Mouse (Mus musculus) embryonic facial prominence, embryonic 10.5 days (tissue): ENCODE data around the gene Sema5b. TPM values are rescaled to one million over a fixed set of nuclear protein-coding genes. Genes with fewer than 3 reads are reported as not detected.

Experiments used
- DNase-seq: peaks from one replicate; pipeline ENCODE4 v3.0.0-alpha.2; 2017; ENCODE audit warnings: low spot score
- H3K27ac ChIP-seq: fragments of 300-500 bp; sonication (generic); replicated peaks from 2 replicates; pipeline ENCODE4 v1.5.1; 2016; ENCODE audit warnings: mild to moderate bottlenecking
- H3K27me3 ChIP-seq: fragments of 300-500 bp; sonication (generic); replicated peaks from 2 replicates; pipeline ENCODE4 v1.6.1; 2016; ENCODE audit warnings: low read depth, mild to moderate bottlenecking; ENCODE audit not compliant: poor library complexity, severe bottlenecking
- H3K36me3 ChIP-seq: fragments of 300-500 bp; sonication (generic); replicated peaks from 2 replicates; pipeline ENCODE4 v1.6.1; 2016; ENCODE audit warnings: mild to moderate bottlenecking, moderate library complexity
- H3K4me1 ChIP-seq: fragments of 300-500 bp; sonication (generic); 2 replicates; pipeline ENCODE4 v1.6.1; 2016
- H3K4me3 ChIP-seq: fragments of 300-500 bp; sonication (generic); 2 replicates; pipeline ENCODE4 v1.5.1; 2016; ENCODE audit warnings: mild to moderate bottlenecking, moderate library complexity
- H3K9me3 ChIP-seq: fragments of 300-500 bp; sonication (generic); 2 replicates; pipeline ENCODE4 v1.6.1; 2016; ENCODE audit warnings: mild to moderate bottlenecking
- WGBS: fragments of 180-500 bp; shearing (Covaris S2); methylation state at CpG from one replicate; pipeline ENCODE4 v1.1.7; 2016; 5-methylcytosine and 5-hydroxymethylcytosine counted together
- polyA plus RNA-seq: library from polyadenylated mRNA; unstranded; fragments of >200 nt; fragmentation: Nextera tagmentation; extraction: Ambion mirVana; gene quantifications from 2 replicates; pipeline ENCODE4 v1.2.1, GENCODE M21; 2016

The Sema5b gene
- polyA plus RNA-seq, 1 experiment from 2014 or later, result 9.5 TPM

- WGBS, result 78% methylated on average over 8 of the region's 8 CpGs
- Histone ChIP-seq H3K4me3 (no peak overlapping the region), H3K4me1 (peaks cover 21% of the 10 kb centered on the region), H3K27me3 (no peaks in the 10 kb centered on the region), H3K27ac (no peak overlapping the region), H3K36me3 (no peaks in the 10 kb centered on the region), H3K9me3 (no peaks in the 10 kb centered on the region)
- DNase-seq, result no peak
Measured at GRCm38 (mm10) chr16:35677511-35678113, 136.7 kb downstream of the Sema5b start.

DNA sequence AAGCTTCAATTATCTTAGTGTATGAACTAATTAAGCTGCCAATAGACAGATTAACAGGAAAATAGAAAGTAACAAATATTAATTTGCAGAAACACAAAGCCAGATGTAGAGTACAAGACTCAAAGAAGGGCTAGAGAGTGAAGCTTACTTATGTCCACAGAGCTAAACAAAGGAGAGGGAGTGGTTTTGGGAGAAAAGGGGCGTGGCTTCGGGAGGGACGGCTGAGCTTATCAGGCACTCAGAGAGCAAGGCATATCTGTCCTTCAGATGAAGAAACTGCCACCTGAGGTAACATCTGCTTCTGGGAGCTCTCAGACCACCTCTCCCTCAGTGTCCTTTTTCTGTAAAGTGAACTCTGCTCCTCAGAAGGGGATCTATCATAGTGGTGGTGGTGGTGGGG, 137.5 kb downstream of the Sema5b start:
- H3K36me3 ChIP-seq, result no peaks in the 10 kb centered on the region
- H3K9me3 ChIP-seq, result no peaks in the 10 kb centered on the region
- H3K27me3 ChIP-seq, result no peaks in the 10 kb centered on the region
- DNase-seq, result no peak
- H3K27ac ChIP-seq, result no peak overlapping the region
- peaks cover 21% of the 10 kb centered on the region for H3K4me1 ChIP-seq
- WGBS, result 32% methylated on average over 3 of the region's 3 CpGs
- H3K4me3 ChIP-seq, result no peak overlapping the region

DNA sequence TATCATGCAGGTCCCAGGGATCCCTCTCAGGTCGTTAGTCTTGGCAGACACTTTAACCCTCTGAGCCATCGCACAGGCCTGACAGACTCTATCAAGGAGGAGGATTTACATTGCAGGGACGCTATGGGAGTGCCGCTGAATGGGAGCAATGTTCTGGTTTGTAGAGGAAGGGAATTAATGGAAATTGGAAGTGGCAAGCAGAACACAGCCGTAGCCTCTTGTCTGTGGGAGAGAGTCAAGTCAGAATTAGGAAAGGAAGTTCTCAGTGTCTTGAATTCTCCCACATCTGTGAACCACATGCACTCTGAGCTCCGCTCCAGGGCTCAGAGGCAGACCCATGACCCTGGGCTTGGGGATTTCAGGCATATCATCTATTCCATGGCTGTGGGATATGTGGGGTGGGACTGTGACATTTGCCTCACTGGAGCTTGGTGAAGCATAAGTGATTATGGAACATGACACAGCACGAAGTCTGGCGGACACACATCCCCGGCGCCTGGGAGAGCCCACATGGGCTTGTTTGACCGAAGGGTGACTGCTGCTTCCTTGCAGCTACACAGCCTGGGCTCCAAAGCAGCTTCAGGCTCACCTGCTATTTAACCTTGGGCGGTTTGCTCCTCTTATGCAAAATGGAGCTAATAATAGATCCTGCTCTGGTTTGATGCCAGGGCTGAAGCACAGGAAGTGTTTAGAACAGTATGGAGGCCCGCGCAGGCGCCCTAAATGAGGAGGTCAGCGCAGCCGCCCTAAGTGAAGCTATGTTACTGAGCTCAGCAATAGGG, 140.6 kb downstream of the Sema5b start:
- peaks cover 21% of the 10 kb centered on the region for H3K4me1 ChIP-seq
- H3K4me3 ChIP-seq, result no peak overlapping the region
- DNase-seq, result peak; percentile 74
- H3K9me3 ChIP-seq, result no peaks in the 10 kb centered on the region
- no peaks in the 10 kb centered on the region for H3K36me3 ChIP-seq
- peak overlapping the region; percentile 69; the same call in 1 of the 2 replicates for H3K27ac ChIP-seq
- H3K27me3 ChIP-seq, result no peaks in the 10 kb centered on the region
- 59% methylated on average over 17 of the region's 17 CpGs for WGBS

- Histone ChIP-seq H3K9me3 (no peaks in the 10 kb centered on the region), H3K27me3 (no peaks in the 10 kb centered on the region), H3K4me3 (no peak overlapping the region), H3K4me1 (peaks cover 21% of the 10 kb centered on the region), H3K36me3 (no peaks in the 10 kb centered on the region), H3K27ac (no peak overlapping the region)
- WGBS, result 81% methylated on average over 13 of the region's 13 CpGs
- no peak for DNase-seq
Measured at GRCm38 (mm10) chr16:35685027-35685426, 144.1 kb downstream of the Sema5b start.

DNA sequence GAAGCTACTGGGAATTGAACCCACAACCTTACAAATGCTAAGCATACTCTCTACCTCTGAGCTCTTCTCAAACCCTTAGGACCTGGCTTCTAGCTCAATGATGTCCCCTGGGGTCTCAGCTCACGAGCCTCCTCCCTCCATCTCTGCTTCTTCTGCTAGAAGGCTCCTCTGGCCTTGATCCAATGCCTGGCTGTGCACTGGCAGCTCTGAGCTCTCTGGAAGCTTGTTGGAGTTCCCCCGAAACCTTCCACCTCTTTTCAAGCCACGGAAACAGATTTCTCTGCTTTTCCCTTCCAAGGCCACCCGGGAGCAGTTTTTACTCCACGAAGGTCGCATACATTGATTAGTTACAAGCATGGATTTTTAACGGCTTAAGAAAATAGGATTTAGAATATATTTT, 145.5 kb downstream of the Sema5b start:
- H3K36me3 ChIP-seq, result no peaks in the 10 kb centered on the region
- H3K27ac ChIP-seq, result no peak overlapping the region
- H3K9me3 ChIP-seq, result no peaks in the 10 kb centered on the region
- H3K4me3 ChIP-seq, result no peak overlapping the region
- H3K27me3 ChIP-seq, result no peaks in the 10 kb centered on the region
- WGBS, result 85% methylated on average over 7 of the region's 7 CpGs
- no peak for DNase-seq
- peaks cover 7% of the 10 kb centered on the region for H3K4me1 ChIP-seq

DNA sequence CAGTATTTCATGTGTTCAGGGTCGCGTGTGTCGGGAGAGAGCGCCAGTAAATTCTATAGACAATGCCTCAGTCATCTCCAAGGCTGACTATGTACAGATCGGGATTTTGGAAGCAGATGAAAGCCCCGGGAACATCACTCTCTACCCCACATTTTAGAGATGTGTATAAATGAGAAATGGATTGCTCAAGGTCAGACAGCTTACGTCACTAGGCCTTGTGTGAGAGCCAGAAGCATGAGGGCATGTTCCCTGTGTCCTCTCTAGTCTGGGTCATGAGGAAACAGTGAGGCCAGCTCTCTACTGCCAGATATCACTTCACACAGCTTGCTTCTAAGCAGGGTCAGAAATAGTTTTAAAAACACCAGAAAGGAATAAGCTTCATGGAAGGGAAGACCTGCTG, 150.7 kb downstream of the Sema5b start:
- Histone ChIP-seq H3K4me1 (no peaks in the 10 kb centered on the region), H3K27me3 (no peaks in the 10 kb centered on the region), H3K27ac (no peak overlapping the region), H3K36me3 (peaks cover 13% of the 10 kb centered on the region), H3K9me3 (no peaks in the 10 kb centered on the region; the same call in 1 of the 2 replicates), H3K4me3 (no peak overlapping the region)
- 92% methylated on average over 7 of the region's 7 CpGs for WGBS
- no peak for DNase-seq

GRCm38 (mm10) chr16:35694250-35694846, 153.4 kb downstream of the Sema5b start:
- Histone ChIP-seq H3K36me3 (peaks cover 22% of the 10 kb centered on the region), H3K27ac (no peak overlapping the region), H3K4me1 (no peaks in the 10 kb centered on the region), H3K27me3 (no peaks in the 10 kb centered on the region), H3K9me3 (no peaks in the 10 kb centered on the region; the same call in 1 of the 2 replicates), H3K4me3 (no peak overlapping the region)
- no peak for DNase-seq
- 91% methylated on average over 13 of the region's 13 CpGs for WGBS

GRCm38 (mm10) chr16:35696103-35696502, 155.2 kb downstream of the Sema5b start:
- DNase-seq, result no peak
- H3K4me3 ChIP-seq, result no peak overlapping the region
- H3K27ac ChIP-seq, result no peak overlapping the region
- H3K9me3 ChIP-seq, result no peaks in the 10 kb centered on the region; the same call in 1 of the 2 replicates
- peaks cover 22% of the 10 kb centered on the region for H3K36me3 ChIP-seq
- no peaks in the 10 kb centered on the region for H3K4me1 ChIP-seq
- 91% methylated on average over 2 of the region's 2 CpGs for WGBS
- H3K27me3 ChIP-seq, result no peaks in the 10 kb centered on the region

GRCm38 (mm10) chr16:35701823-35702222, 160.9 kb downstream of the Sema5b start:
- Histone ChIP-seq H3K27me3 (no peaks in the 10 kb centered on the region), H3K4me1 (peaks cover 7% of the 10 kb centered on the region), H3K27ac (no peak overlapping the region), H3K9me3 (no peaks in the 10 kb centered on the region), H3K36me3 (peaks cover 16% of the 10 kb centered on the region), H3K4me3 (no peak overlapping the region)
- no peak for DNase-seq
- WGBS, result 71% methylated on average over 11 of the region's 11 CpGs

- no peaks in the 10 kb centered on the region for H3K9me3 ChIP-seq
- no peaks in the 10 kb centered on the region for H3K27me3 ChIP-seq
- DNase-seq, result no peak
- peaks cover 7% of the 10 kb centered on the region for H3K4me1 ChIP-seq
- H3K4me3 ChIP-seq, result no peak overlapping the region
- no peak overlapping the region for H3K27ac ChIP-seq
- 75% methylated on average over 16 of the region's 16 CpGs for WGBS
- H3K36me3 ChIP-seq, result peaks cover 7% of the 10 kb centered on the region; the same call in 1 of the 2 replicates
Measured at GRCm38 (mm10) chr16:35703763-35704679, 163.1 kb downstream of the Sema5b start.

GRCm38 (mm10) chr16:35704796-35705195, 163.9 kb downstream of the Sema5b start:
- peaks cover 7% of the 10 kb centered on the region for H3K4me1 ChIP-seq
- 76% methylated on average over 14 of the region's 14 CpGs for WGBS
- H3K27me3 ChIP-seq, result no peaks in the 10 kb centered on the region
- H3K36me3 ChIP-seq, result peaks cover 7% of the 10 kb centered on the region; the same call in 1 of the 2 replicates
- H3K4me3 ChIP-seq, result no peak overlapping the region
- no peak overlapping the region for H3K27ac ChIP-seq
- no peak for DNase-seq
- no peaks in the 10 kb centered on the region for H3K9me3 ChIP-seq

- WGBS, result 95% methylated on average over 5 of the region's 5 CpGs
- Histone ChIP-seq H3K4me1 (peaks cover 17% of the 10 kb centered on the region), H3K27ac (no peak overlapping the region), H3K36me3 (peaks cover 7% of the 10 kb centered on the region; the same call in 1 of the 2 replicates), H3K27me3 (no peaks in the 10 kb centered on the region), H3K4me3 (no peak overlapping the region), H3K9me3 (no peaks in the 10 kb centered on the region)
- DNase-seq, result no peak
Measured at GRCm38 (mm10) chr16:35707004-35707403, 166.1 kb downstream of the Sema5b start.
